In genomic region chr8:46615936-46616335, GRCm38 (mm10) we compare ENCODE assay signal across 9 mouse cellular contexts. TPM values are rescaled to one million over a fixed set of nuclear protein-coding genes. Genes with fewer than 3 reads are reported as not detected.
DNase-seq lines count a peak whose midpoint lies in the region; ATAC-seq and TF ChIP-seq lines count a peak whose summit lies in the region.
"Had no signal": no experiment of that assay in that cellular context is flagged by ENCODE, and none has a peak within 500 bp of the region (broad histone marks: within the 10 kb centered on the region; RNA-seq: fewer than 3 reads in every experiment).

No protein-coding gene starts in this region.

- no peak for ATAC-seq in kidney, embryonic 15.5 days (replicated peaks; ENCODE audit: low FRiP score)
- ATAC-seq in neural tube, embryonic 13.5 days (ENCODE audit: low read depth), result no peak
- no peak for ATAC-seq in megakaryocyte progenitor cell, adult 5-6 weeks (replicated peaks; ENCODE audit: poor library complexity)

- H3K9me3 ChIP-seq in kidney, embryonic 15.5 days (replicated peaks), result no peaks in the 10 kb centered on the region
- no peaks in the 10 kb centered on the region for H3K9me3 ChIP-seq in embryonic facial prominence, embryonic 10.5 days
- H3K9me3 ChIP-seq in neural tube, embryonic 13.5 days, result no peaks in the 10 kb centered on the region
- H3K9me3 ChIP-seq: limb, embryonic 15.5 days had no signal

- H3K36me3 ChIP-seq in kidney, embryonic 15.5 days, result no peaks in the 10 kb centered on the region; the same call in 1 of the 2 replicates
- H3K36me3 ChIP-seq in kidney, adult 2 months (ENCODE audit: control insufficient read depth, insufficient read depth, low read length), result no peaks in the 10 kb centered on the region
- no peaks in the 10 kb centered on the region for H3K36me3 ChIP-seq in embryonic facial prominence, embryonic 10.5 days (replicated peaks)
- H3K36me3 ChIP-seq in neural tube, embryonic 13.5 days, result no peaks in the 10 kb centered on the region
- H3K36me3 ChIP-seq: limb, embryonic 15.5 days had no signal

- no peaks in the 10 kb centered on the region for H3K27me3 ChIP-seq in kidney, embryonic 15.5 days
- H3K27me3 ChIP-seq in kidney, adult 2 months (replicated peaks; ENCODE audit: control insufficient read depth, insufficient read depth, low read length), result no peaks in the 10 kb centered on the region
- H3K27me3 ChIP-seq in embryonic facial prominence, embryonic 10.5 days (replicated peaks; ENCODE audit: low read depth, poor library complexity, severe bottlenecking), result no peaks in the 10 kb centered on the region
- no peaks in the 10 kb centered on the region for H3K27me3 ChIP-seq in neural tube, embryonic 13.5 days
- H3K27me3 ChIP-seq: limb, embryonic 15.5 days had no signal

- no peak for TF ChIP-seq POLR2A in kidney, adult 2 months (IDR thresholded peaks at IDR 0.05; ENCODE audit: low read depth, low read length)

- 0 out of 2 replicates have a peak overlapping the region, but pooled peaks have one; percentile 1 for H3K27ac ChIP-seq in kidney, embryonic 15.5 days
- H3K27ac ChIP-seq in kidney, adult 2 months (ENCODE audit: insufficient read depth, low read depth, low read length), result no peak overlapping the region
- H3K27ac ChIP-seq in embryonic facial prominence, embryonic 10.5 days (replicated peaks), result no peak overlapping the region; the same call in 1 of the 2 replicates
- no peak overlapping the region for H3K27ac ChIP-seq in neural tube, embryonic 13.5 days (replicated peaks)

- 82% methylated on average over 8 of the region's 8 CpGs for WGBS in kidney, embryonic 15.5 days
- WGBS in kidney, adult 2 months, result 67% methylated on average over 8 of the region's 8 CpGs
- 87% methylated on average over 8 of the region's 8 CpGs for WGBS in embryonic facial prominence, embryonic 10.5 days
- 86% methylated on average over 8 of the region's 8 CpGs for WGBS in neural tube, embryonic 13.5 days

- TF ChIP-seq CTCF in kidney, adult 2 months (conservative IDR thresholded peaks at IDR 0.05; ENCODE audit: insufficient read depth, insufficient read length, low read depth, low read length), result no peak

- no peak overlapping the region for H3K9ac ChIP-seq in kidney, embryonic 15.5 days
- no peak overlapping the region for H3K9ac ChIP-seq in neural tube, embryonic 13.5 days

- DNase-seq in kidney, adult 2 months, result no peak
- no peak for DNase-seq in embryonic facial prominence, embryonic 10.5 days (ENCODE audit: low spot score)
- DNase-seq in induced T-regulatory cell, adult 2 months (ENCODE audit: low read depth), result peak; percentile 59
- DNase-seq in c-Kit-positive CD71-positive TER-119-positive erythroid progenitor cells, embryonic 14.5 days (ENCODE audit: low spot score), result no peak
- DNase-seq: right cerebral cortex, adult 18-20 months had no signal

- peak overlapping the region; percentile 73 for H3K4me2 ChIP-seq in kidney, embryonic 15.5 days
- H3K4me2 ChIP-seq in neural tube, embryonic 13.5 days, result peak overlapping the region; percentile 85

- H3K4me3 ChIP-seq in kidney, embryonic 15.5 days (replicated peaks), result no peak overlapping the region; the same call in 1 of the 2 replicates
- no peak overlapping the region for H3K4me3 ChIP-seq in kidney, adult 2 months (ENCODE audit: insufficient read depth, low read depth, low read length)
- H3K4me3 ChIP-seq in embryonic facial prominence, embryonic 10.5 days, result peak overlapping the region; percentile 80
- no peak overlapping the region for H3K4me3 ChIP-seq in neural tube, embryonic 13.5 days

- peaks cover 22% of the 10 kb centered on the region for H3K4me1 ChIP-seq in kidney, embryonic 15.5 days
- peaks cover 22% of the 10 kb centered on the region for H3K4me1 ChIP-seq in kidney, adult 2 months (ENCODE audit: control insufficient read depth, insufficient read depth, low read length)
- H3K4me1 ChIP-seq in embryonic facial prominence, embryonic 10.5 days, result peaks cover 38% of the 10 kb centered on the region
- H3K4me1 ChIP-seq in neural tube, embryonic 13.5 days (replicated peaks), result peaks cover 23% of the 10 kb centered on the region

RNA-seq across cellular contexts. Expression of gene Primpol, which starts 1.1 kb away (rescaled TPM):
- 14.6 and 15.5 TPM in 2 replicates for polyA plus RNA-seq in kidney, embryonic 15.5 days (2015; fragmentation: Nextera tagmentation; extraction: Ambion mirVana)
- 1.1 and 1.4 TPM in 2 replicates for polyA plus RNA-seq in kidney, adult 2 months (2012; rRNA removed)
- 8.3 and 10.0 TPM in 2 replicates for polyA plus RNA-seq in embryonic facial prominence, embryonic 10.5 days (2016; fragmentation: Nextera tagmentation; extraction: Ambion mirVana)
- polyA plus RNA-seq in neural tube, embryonic 13.5 days (2015; fragmentation: Nextera tagmentation; extraction: Ambion mirVana), result 7.5 and 8.0 TPM in 2 replicates
- total RNA-seq in megakaryocyte progenitor cell, adult 5-6 weeks (2015), result 9.2 and 16.4 TPM in 2 replicates
- 7.5 and 7.9 TPM in 2 replicates for total RNA-seq in megakaryocyte progenitor cell, adult 5-6 weeks (2017)

RNA-seq across cellular contexts. Expression of gene Casp3, which starts 1.2 kb away (rescaled TPM):
- polyA plus RNA-seq in kidney, embryonic 15.5 days (2015; fragmentation: Nextera tagmentation; extraction: Ambion mirVana), result 80.9 and 82.5 TPM in 2 replicates
- polyA plus RNA-seq in kidney, adult 2 months (2012; rRNA removed), result 7.1 and 9.2 TPM in 2 replicates
- polyA plus RNA-seq in embryonic facial prominence, embryonic 10.5 days (2016; fragmentation: Nextera tagmentation; extraction: Ambion mirVana), result 139 and 149 TPM in 2 replicates
- 213 and 218 TPM in 2 replicates for polyA plus RNA-seq in neural tube, embryonic 13.5 days (2015; fragmentation: Nextera tagmentation; extraction: Ambion mirVana)
- total RNA-seq in megakaryocyte progenitor cell, adult 5-6 weeks (2015), result 35.4 and 53.7 TPM in 2 replicates
- 85.1 and 113 TPM in 2 replicates for total RNA-seq in megakaryocyte progenitor cell, adult 5-6 weeks (2017)
